Mouse (Mus musculus) retina, adult 2 months (tissue): ENCODE data around the gene Prl6a1.

Experiments used
- DNase-seq: peaks from one replicate; pipeline ENCODE4 v3.0.0-alpha.2; 2012; ENCODE audit warnings: low read depth, low spot score

Gene Prl6a1

DNA sequence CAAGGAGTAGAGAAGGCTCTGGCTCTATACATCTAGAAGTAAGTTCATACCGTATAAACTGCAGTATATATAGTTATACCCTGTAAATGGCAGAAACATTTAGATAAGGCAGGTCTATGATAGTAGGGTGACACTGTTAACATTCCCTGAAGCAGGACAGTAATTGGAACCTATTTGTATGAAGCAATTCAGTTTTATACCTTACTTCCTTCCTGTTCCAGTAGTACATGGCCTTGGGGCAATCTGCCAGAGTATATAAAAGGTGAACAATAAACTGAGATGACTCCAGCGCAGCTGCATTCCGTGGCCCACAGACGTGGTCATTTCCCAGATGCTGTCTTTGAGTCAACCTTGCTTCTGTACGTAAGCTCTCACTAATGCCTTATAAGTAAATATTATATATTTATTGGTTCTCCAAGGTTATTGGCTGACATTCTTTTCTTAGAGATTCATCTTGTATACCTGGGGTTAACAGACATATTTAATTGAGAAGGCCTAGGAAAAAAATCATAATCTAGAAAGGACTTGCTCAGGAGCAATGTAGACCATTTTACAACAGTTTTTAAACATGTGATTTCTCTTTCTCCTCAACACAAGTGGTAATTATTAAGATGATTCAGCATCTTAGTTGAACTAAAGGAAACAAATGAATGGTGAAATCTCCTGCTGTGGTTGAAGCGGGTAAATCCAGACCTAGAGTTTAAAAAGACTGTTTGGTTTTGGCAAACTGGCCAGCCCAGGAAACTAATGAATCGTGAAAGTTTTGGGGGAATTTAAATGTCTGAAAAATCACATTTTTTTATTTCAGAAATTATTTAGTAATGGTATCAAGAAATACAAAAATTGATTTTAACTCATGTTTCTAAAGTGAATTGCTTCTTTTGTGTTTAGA lies at the start of gene Prl6a1:
Gene Prl6a1 (plus strand): TSS at position 294 of the 892 bp plus-strand sequence.
- DNase-seq, result no peak

- DNase-seq, result no peak
These were observed 22.6 kb downstream of the Prl6a1 start for GRCm38 (mm10) chr13:27334989-27335388.

- DNase-seq, result no peak
These were observed 30.4 kb downstream of the Prl6a1 start for GRCm38 (mm10) chr13:27342733-27343275.

- no peak for DNase-seq
These were observed 32.9 kb downstream of the Prl6a1 start, which contains the start of gene Prl8a2 for GRCm38 (mm10) chr13:27345373-27345772. TSS of gene Prl8a2 (plus strand) at chr13:27345673.
